Mouse (Mus musculus) small intestine, adult 2 months (tissue): ENCODE results near the gene Rnf151. TPM values are rescaled to one million over a fixed set of nuclear protein-coding genes. Genes with fewer than 3 reads are reported as not detected.

ENCODE experiments used
- H3K27ac ChIP-seq: fragments of 200-500 bp; 2 replicates; pipeline ENCODE4 v1.5.1; 2012; ENCODE audit warnings: low read depth, low read length, control low read depth, inconsistent platforms; ENCODE audit not compliant: insufficient read depth
- H3K27me3 ChIP-seq: fragments of 200-500 bp; 2 replicates; pipeline ENCODE4 v1.6.1; 2012; ENCODE audit warnings: mild to moderate bottlenecking, moderate library complexity, low read length, inconsistent platforms; ENCODE audit not compliant: control insufficient read depth, insufficient read depth
- H3K36me3 ChIP-seq: fragments of 200-500 bp; 2 replicates; pipeline ENCODE4 v1.6.1; 2012; ENCODE audit warnings: mild to moderate bottlenecking, low read length, control low read depth, inconsistent platforms; ENCODE audit not compliant: control insufficient read depth, insufficient read depth
- H3K4me1 ChIP-seq: fragments of 200-500 bp; 2 replicates; pipeline ENCODE4 v1.6.1; 2012; ENCODE audit warnings: low read length, inconsistent platforms, mixed read lengths; ENCODE audit not compliant: control insufficient read depth, insufficient read depth, insufficient read length
- H3K4me3 ChIP-seq: fragments of 200-500 bp; 2 replicates; pipeline ENCODE4 v1.5.1; 2012; ENCODE audit warnings: low read depth, mild to moderate bottlenecking, control low read depth, inconsistent platforms, low read length, moderate library complexity
- CTCF ChIP-seq: fragments of 200-500 bp; IDR thresholded peaks from 2 replicates; pipeline ENCODE4 v1.5.1; 2012; ENCODE audit warnings: low read depth, mild to moderate bottlenecking, control low read depth, inconsistent platforms, low read length, moderate library complexity, mixed read lengths; ENCODE audit not compliant: insufficient replicate concordance, insufficient read length; ENCODE audit errors: extremely low read depth
- POLR2A ChIP-seq: fragments of 200-500 bp; IDR thresholded peaks from 2 replicates; pipeline ENCODE4 v1.6.1; 2012; ENCODE audit warnings: low read depth, mild to moderate bottlenecking, control low read depth, inconsistent platforms, low read length, moderate library complexity
- WGBS: fragments of 180-500 bp; shearing (Covaris S2); methylation state at CpG from one replicate; pipeline ENCODE4 v1.1.7; 2018; 5-methylcytosine and 5-hydroxymethylcytosine counted together
- polyA plus RNA-seq: library from polyadenylated mRNA; depleted of rRNA; stranded (reverse); fragments of >200 nt; gene quantifications from 2 replicates; pipeline ENCODE4 v1.2.3, GENCODE M21; 2012

Gene Rnf151
- polyA plus RNA-seq, 1 experiment: 0.19 TPM

DNA sequence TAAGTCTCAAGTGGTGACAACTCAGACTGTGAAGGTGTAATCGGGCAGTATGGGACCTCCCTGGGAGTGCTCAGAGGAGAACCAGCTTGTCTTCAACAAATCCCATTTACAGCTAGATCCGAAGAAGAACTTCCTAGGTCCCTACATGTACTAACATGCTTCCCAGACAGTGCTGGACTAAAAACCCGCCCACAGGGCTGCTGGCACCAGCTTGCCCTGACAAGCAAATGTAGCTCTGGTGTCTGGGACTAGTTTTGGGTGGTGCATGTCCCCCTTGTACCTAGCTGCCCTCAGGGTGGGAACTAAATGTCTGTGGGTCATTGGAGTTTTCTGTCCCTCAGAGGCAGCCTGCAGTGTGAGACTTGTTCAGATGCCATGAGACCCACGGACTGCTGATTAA is 33.7 kb upstream of the Rnf151 start:
- H3K27me3 ChIP-seq: peaks cover 44% of the 10 kb centered on the region
- WGBS: 21% methylated on average over 4 of the region's 4 CpGs
- H3K27ac ChIP-seq: no peak overlapping the region
- no peak overlapping the region for H3K4me3 ChIP-seq
- no peak for TF ChIP-seq CTCF
- TF ChIP-seq POLR2A: no peak
- H3K36me3 ChIP-seq: no peaks in the 10 kb centered on the region
- peaks cover 7% of the 10 kb centered on the region for H3K4me1 ChIP-seq

DNA sequence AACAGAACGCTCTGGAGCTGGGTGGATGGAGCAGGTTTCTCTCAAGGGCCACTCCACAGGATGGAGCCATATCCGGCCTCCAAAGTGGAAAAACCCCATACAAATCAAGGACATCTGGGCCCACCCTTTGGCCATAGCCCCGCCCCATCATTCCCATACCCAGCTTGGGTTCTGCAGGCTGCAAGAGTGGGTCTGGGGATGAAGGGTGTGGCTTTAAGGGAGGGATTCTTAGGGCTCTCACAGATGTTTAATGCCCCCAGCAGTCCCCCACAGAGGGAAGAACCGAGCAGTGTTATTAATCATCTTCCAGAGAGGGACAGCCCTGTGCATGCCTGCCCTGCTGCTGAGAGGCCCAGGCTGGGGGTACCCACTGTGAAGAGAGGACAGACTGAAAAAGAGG is 29.1 kb upstream of the Rnf151 start:
- peaks cover 7% of the 10 kb centered on the region for H3K36me3 ChIP-seq
- H3K27me3 ChIP-seq: peaks cover 10% of the 10 kb centered on the region; the same call in 1 of the 2 replicates
- no peaks in the 10 kb centered on the region for H3K4me1 ChIP-seq
- no peak overlapping the region for H3K27ac ChIP-seq
- TF ChIP-seq POLR2A: no peak
- no peak for TF ChIP-seq CTCF
- no peak overlapping the region for H3K4me3 ChIP-seq
- 52% methylated on average over 4 of the region's 4 CpGs for WGBS

GRCm38 (mm10) chr17:24745526-24746497 is 27.9 kb upstream of the Rnf151 start:
- no peak overlapping the region for H3K4me3 ChIP-seq

GRCm38 (mm10) chr17:24744381-24744780 is 26.5 kb upstream of the Rnf151 start:
- TF ChIP-seq CTCF (no peak), POLR2A (no peak)
- H3K4me1 ChIP-seq: no peaks in the 10 kb centered on the region
- H3K4me3 ChIP-seq: no peak overlapping the region
- no peaks in the 10 kb centered on the region for H3K27me3 ChIP-seq
- peaks cover 15% of the 10 kb centered on the region for H3K36me3 ChIP-seq
- WGBS: 84% methylated on average over 3 of the region's 3 CpGs
- no peak overlapping the region for H3K27ac ChIP-seq

More at GRCm38 (mm10) chr17:24745526-24746497, 27.9 kb upstream of the Rnf151 start:
- H3K27ac ChIP-seq: no peak overlapping the region
- peaks cover 14% of the 10 kb centered on the region for H3K36me3 ChIP-seq
- peak; percentile 78; the same call in 1 of the 2 replicates for TF ChIP-seq CTCF
- no peak; the same call in 1 of the 2 replicates for TF ChIP-seq POLR2A
- no peaks in the 10 kb centered on the region for H3K4me1 ChIP-seq
- H3K27me3 ChIP-seq: no peaks in the 10 kb centered on the region
- 23% methylated on average over 7 of the region's 7 CpGs for WGBS

DNA sequence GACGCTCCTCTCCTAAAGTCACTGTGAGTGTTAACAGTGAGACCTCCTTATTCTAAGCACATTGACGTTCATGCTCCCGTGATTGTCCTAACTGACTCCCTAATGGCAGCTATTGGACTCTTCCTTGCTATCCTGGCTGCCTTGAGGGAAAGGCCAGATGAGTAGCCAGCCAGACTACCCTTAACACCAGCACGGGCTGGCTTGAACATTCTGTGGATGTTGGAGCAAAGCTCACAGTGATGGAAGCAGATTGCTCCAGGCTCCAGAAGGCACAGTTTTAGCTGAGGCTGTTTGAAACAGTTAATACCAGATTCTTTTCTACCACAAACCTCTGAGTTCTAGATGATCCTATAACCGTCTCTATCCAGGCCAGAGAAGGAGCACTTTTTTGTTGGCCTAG is 26.0 kb upstream of the Rnf151 start:
- 86% methylated on average over 5 of the region's 5 CpGs for WGBS
- Histone ChIP-seq H3K4me3 (no peak overlapping the region), H3K4me1 (no peaks in the 10 kb centered on the region), H3K27ac (no peak overlapping the region), H3K36me3 (peaks cover 15% of the 10 kb centered on the region), H3K27me3 (no peaks in the 10 kb centered on the region)
- TF ChIP-seq CTCF (no peak), POLR2A (no peak)

DNA sequence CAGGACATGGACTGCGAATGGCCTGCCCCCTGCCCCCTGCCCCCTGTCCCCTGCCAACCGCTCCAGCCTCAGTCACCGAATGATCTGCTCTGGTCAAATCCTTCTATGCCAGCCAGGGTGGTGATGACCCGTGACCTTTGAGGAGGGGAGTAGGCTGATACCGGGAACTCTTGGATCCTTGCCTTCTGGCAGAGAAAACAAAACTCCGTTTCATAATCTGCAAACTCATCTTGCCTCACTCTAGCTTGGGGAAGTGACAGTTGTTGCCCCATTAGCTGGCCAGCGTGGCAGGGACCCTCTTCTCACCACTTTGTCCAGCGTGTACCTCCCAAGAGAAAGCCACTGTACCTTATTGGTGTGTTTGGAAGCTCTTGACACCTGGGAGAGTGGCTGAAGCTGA is 24.4 kb upstream of the Rnf151 start:
- Histone ChIP-seq H3K36me3 (peaks cover 15% of the 10 kb centered on the region), H3K4me3 (no peak overlapping the region), H3K27ac (no peak overlapping the region), H3K27me3 (no peaks in the 10 kb centered on the region), H3K4me1 (peaks cover 6% of the 10 kb centered on the region; the same call in 1 of the 2 replicates)
- TF ChIP-seq POLR2A (no peak), CTCF (no peak)
- WGBS: 65% methylated on average over 8 of the region's 8 CpGs

DNA sequence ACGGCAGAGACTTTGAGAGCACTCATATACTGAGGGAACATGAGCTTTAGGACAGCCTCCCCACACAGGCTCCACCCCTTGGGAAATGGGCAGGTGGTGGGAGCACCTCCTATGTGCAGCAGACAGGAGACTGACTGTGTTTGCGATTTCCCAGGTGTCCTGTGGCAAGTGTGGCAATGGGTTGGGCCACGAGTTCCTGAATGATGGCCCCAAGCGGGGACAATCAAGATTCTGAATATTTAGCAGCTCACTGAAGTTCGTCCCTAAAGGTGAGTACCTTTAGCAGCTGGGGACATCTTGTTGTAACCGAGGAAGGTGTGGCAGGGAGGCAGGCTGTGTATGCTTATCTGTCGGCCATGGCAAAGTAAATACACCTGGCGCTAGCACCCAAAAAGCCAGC is 22.1 kb upstream of the Rnf151 start:
- Histone ChIP-seq H3K27me3 (no peaks in the 10 kb centered on the region), H3K4me3 (no peak overlapping the region), H3K4me1 (peaks cover 15% of the 10 kb centered on the region; the same call in 1 of the 2 replicates), H3K36me3 (peaks cover 15% of the 10 kb centered on the region), H3K27ac (no peak overlapping the region)
- 28% methylated on average over 8 of the region's 8 CpGs for WGBS
- TF ChIP-seq CTCF: no peak
- no peak for TF ChIP-seq POLR2A
